Mouse (Mus musculus): Measurements from ENCODE around the gene Tmem41a.

- no peak for TF ChIP-seq CTCF (conservative IDR thresholded peaks at IDR 0.05; ENCODE audit: insufficient read depth, insufficient read length, low read depth, low read length)
- no peak for TF ChIP-seq POLR2A (IDR thresholded peaks at IDR 0.05; ENCODE audit: low read depth, low read length)
Observed at GRCm38 (mm10) chr16:21955591-21955990, 8.2 kb upstream of the Tmem41a start.

Data from kidney, adult 2 months (tissue).